Mouse (Mus musculus) left cerebral cortex, adult 8-10 months (tissue): Measurements from ENCODE around the gene Meiob. TPM values are rescaled to one million over a fixed set of nuclear protein-coding genes. Genes with fewer than 3 reads are reported as not detected.

ENCODE experiments used
- DNase-seq, 2 experiments: peaks; one replicate each; pipeline ENCODE4 v3.0.0; 2022; ENCODE audit warnings: low spot score in 2 of 2
- total RNA-seq, 4 experiments: library from RNA; stranded (reverse); gene quantifications; 2 replicates each; pipeline ENCODE4 v1.2.4; 2022

Meiob gene
- total RNA-seq, 4 experiments from 2014 or later, result not detected

DNA sequence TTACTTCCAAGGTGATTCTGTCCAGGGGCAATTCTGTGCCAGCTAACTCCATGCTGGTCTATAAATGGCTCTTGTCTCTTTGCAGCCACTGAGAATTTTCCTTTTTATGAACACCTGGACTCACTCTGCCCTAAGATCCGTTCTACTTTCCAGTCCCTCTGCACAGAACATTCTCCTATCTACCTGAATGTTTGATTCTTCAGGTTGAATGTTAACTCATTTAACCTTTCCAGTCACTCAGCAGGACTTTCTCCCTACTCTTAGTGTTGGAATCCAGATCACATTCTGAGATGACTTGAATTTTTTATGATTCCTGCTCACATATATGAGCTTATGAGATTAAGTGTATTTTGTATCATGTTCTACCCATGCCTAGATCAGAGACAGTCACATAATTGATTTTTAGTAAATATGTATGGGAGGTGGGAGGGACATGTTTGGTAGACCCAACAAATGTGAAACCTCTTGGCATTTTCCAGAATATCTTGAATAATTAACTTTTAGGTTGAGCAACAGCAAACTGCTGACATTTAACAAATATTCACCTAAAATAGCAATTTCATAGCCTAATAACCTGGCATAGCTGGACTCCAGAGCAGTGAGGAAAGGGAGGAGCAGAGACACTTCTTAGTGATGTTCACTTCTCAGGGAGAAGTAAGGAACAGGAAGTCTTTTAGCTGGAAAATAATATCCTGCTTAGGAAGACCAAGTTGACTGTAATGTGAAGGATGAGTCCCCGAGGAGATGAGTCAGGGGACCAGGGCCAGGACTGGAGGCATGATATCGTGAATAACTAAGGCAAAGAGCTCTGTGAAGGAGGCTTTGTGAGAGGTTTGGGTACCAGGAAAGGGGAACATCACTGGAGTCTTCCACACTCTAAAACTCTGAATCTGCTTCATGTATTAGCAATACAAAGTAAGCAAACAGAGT is 17.5 kb downstream of the Meiob start:
- no peak for DNase-seq

DNA sequence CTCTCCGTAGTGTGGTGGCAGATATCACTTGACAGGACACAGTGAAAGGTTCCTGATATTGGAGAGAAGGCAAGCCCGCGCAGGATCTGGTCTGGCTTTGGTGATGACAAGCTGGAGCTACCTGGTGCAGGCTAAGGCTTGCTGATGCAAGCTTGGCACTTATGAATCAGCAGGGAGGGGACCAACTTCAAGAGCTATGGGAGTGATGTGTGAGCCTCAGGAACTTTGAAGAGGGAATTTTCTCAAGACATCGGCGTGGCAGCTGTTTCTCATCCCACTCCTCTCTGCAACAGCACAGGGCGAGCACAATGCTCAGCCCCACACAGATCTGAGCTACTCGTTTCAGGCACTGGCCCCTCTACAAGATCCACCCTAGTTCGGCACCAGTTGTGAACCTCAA is 35.8 kb downstream of the Meiob start, which contains the start of gene Hagh:
TSS of gene Hagh (plus strand) at position 302 of the 400 bp plus-strand sequence.
- DNase-seq, result no peak

DNA sequence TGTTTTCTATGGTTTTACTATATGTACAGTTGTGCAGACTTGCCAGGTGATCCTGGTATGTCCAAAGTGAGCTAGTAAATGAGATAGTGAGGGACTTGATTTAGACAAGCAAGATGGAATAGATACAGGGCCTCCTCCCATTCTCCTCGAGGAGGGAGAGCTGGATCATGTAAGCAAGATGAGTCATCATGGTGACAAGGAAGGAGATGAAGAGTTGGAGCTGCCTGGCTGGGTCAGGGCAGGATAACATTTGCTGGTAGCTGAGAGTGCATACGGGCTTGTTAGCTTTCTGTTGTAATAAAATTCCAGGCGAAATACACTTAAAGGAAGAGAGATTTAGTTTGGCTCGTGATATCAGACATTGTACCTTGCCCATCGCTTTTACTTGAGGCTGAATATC is 36.3 kb downstream of the Meiob start:
- no peak for DNase-seq

DNA sequence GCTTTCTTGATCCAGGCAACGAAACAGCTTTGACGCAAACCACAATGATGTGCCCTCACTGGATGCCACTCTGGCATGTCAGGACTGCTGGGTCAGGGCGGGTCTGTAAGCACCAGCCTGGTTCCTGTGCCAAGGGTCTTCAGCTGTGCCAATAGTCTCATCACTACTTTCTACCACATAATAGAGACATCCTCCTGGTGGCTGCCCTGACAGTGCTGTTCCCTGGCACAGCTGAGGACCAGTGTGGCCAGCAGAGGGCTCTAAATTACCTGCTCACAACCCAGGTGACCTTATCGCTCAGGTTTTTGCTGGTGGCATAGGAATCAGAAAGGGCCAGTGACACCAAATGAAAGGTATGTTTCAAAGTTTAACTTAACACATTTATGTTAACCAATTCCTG is 37.0 kb downstream of the Meiob start:
- no peak for DNase-seq

DNA sequence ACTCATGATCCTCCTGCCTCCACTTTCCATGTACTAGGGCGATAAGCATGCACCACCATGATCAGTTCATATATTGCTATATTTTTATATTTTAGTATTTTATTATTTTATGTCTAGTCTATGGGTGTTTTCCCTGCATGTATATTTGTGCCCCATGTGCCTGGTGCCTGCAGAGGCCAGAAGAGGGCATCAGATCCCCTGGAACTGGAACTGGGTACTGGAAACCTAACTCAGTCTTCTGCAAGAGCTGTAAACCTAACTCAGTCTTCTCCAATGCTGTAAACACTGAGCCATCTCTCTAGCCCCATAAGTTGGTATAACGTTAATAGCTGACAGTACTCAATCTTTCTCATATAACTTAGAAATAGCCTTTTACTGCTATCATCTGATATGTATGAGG is 38.5 kb downstream of the Meiob start:
- no peak for DNase-seq

DNA sequence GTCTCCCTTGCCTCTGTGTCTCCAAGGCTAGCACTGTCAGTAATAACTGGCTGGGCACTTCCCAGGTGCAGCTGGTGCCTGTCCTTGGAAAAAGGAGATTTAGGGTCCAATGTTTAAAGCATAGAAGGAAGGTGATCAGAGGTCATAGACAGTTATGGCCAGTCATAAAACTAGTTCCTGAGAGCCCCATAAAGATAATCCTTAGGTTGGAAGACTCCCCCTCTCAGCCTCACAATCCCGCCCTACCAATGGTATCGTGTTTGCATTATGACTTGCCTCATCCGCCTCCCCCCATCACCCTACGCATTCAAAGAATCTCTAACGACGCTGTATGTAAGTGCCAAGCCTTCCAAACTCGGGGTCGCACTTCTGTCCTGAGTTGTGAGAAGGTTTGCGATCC is 40.4 kb downstream of the Meiob start:
- DNase-seq, result no peak

DNA sequence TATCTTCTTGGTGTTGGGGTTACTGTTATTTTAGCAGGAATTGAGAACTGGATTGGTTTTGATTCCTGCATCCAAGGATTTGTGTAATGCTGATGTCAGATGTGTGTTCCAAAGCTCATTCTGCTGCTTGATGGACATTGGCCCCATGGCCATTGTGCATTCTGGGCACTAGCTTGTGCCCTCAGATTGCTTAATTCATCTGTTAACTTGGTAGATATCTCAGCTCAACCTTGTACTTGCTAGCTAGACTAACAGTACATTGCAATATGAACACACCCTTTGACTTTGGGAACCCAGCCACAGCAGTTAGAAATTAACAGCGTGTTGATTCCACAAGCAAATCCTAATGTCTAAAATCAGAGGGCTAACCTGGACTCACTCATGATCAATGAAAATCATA is 43.3 kb downstream of the Meiob start:
- DNase-seq, result no peak

DNA sequence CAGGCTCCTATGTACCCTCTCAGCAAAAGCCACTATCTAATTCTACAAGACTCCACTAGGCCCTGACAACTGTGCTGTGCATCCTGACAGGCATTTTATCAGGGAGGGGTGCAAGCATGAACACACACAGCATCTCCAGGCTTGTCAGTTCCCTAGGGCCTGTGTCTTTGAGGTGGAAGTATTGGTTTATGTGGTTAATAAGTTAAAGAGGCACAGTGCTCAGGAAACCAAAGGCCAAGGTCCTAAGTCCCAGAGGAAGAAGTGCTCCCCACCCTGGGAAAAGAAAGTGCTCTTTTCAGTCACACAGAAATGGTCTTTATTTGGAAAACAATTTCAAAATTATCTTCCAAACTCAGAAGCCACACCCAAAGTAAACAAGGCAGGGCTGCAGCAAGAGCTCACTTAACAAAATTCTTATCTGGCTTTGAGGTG is 44.5 kb downstream of the Meiob start:
- no peak for DNase-seq

DNA sequence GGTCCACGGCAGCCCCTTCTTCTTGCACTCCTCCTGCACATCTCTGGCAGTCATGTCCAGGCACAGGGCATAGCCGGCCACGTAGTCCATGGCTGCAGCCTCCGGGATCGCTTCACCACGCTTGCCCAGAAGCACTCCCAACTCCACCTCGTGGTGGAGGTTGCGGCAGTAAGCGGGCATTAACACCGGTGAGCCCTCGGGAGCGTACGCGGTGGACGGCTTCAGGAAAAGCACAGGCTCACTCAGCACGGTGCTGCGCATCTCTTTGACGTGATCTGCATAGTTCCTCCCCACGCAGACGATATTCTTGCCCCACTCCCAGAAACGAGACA is 45.6 kb downstream of the Meiob start:
- DNase-seq, result no peak

DNA sequence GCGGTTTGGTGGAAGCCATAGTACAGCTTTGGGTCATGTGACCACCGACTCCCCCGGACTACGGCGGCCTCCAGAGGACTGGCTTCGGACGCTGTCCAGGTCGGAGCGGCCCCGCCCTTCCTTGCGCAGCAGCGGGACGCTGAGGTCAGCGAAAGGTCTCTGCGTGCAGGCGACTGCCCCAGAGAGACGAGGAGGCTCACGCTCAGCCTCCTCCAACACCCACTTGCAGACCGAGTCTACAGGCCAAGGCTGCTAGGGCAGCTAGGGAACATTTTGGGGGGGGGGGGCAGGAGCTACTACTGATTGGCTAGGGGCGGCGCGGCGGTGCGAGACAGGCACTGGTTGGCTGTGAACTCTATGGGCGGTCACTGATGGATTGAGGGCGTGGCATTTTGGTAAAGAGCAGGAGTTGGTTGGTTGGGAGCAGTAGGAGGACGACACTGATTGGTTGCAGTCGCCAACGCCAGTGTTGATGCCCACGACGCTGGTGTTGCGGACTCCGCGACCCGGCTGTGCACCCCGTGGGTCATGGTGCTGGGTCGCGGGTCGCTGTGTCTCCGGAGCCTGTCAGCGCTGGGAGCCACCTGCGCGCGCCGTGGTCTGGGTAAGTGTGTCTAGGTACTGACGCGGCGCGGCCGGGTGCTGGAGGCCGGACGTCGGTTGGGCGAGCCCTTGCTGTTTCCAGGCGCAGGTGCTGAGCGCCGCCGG is 46.1 kb downstream of the Meiob start, which contains the start of gene Fahd1:
TSS of gene Fahd1 (minus strand) at position 300 of the 708 bp plus-strand sequence.
- peak; percentile 94 to 97 for DNase-seq

DNA sequence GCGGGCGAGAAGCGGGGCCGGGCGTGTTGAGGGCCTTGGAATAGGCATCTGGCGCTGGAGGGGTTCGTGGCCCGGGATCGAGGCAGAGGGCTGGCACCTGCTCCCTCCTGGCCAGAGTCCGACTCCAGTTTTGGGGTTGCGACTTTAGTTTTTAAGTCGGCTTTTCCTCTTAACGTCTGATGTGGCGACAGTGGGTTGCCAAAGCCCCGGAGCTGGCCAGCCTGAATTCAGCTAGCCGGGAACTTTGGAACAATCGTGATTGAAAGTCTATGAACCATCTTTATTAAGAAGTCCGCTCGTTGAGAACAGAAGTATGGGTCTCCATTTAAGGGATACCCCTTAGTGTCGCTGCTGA is 46.7 kb downstream of the Meiob start:
- DNase-seq, result no peak

DNA sequence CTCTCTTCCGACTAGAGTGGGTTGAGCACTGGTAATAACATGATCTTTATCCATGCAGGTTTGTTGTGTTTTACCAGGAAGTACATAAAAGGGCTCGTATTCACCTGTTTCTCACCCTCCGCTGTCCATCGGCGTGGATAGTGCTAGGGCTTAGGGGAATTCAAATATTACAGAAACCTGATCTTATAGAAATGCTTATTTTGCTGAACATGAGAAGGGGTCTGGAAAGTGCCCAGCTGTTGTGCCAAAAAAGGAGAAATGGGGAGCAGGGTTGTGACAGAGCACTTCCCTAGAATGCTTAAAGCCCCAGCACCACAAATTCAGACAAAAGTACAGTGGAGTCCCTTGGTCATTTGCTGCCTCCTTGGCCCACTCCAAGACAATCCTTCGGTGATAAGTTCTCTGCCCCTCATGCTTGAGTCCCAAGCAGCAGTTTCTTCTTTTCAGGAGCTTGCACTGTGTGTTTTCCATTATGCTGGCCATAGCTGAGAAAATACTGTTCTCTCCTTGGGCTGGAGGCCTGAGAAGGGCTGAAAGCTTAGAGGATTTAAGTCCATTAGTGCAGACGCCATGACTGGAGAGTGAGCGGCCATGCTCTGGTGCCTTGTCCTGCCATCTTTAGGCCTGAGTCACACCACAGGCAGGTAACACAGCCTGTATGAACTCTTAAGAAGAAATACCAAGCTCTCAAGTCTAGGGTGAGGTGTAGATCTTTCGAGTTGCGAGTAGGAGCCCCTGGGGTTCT is 47.5 kb downstream of the Meiob start:
- no peak for DNase-seq

DNA sequence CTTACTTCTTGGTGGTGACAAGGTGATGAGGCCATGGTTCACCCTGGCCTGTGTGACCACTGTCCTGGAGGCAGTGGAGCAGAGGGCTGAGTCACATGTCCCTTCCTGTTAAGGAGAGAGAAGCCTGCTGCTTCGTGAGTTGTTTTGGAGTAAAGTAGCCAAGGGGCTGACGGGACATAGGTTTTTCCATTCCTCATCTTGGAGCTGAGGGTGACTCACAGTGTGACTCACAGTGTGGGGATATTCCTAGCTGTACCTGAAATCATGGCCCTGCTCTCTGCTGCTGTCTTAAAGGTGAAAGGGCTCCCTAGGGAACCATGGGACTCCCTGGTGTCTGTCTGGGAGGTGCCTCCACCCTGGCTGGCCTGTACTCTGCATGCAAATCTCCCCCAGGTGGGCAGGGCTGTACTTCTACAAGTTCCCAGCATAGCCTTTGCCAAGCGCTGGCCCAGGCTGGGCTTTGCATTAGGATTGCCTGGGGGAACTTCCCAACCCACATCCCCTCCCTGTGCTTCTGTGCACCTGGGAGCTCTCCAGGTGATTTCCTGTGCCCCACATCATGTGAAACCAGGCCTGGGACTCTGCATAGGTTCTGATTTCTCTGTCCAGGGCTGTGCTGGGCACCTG is 51.9 kb downstream of the Meiob start:
- no peak for DNase-seq

DNA sequence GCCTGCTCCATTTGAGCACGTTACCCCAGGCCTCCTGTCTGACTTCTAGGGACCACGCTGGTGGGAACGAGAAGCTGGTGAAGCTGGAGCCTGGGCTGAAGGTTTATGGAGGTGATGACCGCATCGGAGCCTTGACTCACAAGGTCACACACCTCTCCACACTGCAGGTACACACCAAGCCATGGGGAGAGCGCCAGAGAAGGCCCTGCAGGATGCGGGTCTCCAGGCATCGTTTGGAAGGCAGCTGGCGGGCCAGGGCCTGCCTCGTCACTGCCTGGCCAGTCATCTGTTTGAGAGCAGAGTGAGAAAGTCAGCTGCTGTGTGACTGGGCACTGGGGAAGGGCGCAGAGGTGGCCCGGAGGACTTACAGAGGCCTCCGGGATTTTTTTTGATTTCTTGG is 52.5 kb downstream of the Meiob start:
- no peak for DNase-seq

DNA sequence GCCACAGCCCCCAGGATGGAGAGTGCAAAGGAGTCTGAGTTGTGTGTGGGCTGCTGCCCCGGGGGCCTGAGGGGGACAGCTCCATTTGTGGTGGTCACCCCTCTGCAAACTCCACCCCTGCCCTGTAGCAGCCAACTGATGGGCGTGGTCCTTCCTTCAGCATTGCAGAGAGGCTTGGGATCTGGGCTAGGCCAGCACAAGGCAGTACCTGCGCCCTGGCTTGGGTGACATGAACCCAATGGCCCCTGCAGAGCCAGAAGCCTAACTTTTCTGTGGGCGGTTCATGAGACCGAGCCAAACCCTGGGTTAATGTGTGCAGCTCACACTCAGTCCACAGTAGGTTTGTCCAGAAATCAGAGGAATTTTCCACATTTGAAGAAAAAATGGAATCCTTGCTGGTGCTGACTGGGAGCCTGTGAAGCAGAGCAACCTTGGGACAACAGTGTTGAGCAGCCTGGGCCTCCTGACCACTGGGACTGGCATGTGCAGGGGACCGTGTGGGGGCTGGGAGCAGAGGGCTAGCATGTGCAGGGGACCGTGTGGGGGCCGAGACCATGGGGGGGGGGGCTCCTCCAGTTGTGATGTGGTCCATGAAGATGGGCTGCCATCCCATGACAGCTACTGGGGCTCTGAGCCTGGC is 53.9 kb downstream of the Meiob start:
- no peak for DNase-seq

DNA sequence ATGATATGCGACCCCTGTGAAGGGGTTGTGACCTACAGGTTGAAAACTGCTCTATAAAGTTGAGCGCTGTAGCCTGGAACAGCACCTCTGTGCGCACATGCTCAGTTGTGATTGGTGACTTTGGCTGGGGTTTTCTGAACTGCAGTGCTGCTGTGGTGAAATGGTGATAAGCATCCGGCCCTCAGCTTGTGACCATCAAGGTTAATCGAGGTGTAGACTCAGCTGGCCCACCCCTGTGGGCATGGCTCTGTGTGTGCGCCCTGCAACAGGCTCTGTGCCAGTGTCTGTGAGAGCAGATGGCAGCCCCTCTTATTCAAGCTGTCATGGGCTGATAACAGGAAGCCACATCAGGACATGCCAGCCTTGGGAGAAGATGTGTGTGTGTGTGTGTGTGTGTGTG is 54.9 kb downstream of the Meiob start:
- DNase-seq, result no peak

DNA sequence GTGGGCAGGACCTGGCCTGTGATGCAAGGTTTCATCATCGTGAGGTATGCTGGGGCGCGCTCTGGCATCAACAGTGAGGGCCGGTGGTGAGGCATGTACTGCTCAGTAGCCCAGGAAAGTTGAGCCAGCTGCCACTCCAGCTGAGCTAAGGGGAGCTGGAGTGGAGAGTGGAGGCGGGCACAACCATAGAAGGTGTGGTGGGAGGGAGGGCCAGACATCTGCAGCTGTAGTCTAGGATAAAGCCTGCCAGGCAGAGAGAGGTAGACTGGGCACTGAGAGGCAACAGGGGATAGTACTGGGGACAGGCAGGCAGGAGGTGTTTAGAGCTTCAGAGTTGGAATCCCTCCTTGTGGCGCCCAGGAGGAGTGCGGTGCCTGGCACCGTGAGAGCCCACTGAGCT is 56.0 kb downstream of the Meiob start:
- no peak for DNase-seq

DNA sequence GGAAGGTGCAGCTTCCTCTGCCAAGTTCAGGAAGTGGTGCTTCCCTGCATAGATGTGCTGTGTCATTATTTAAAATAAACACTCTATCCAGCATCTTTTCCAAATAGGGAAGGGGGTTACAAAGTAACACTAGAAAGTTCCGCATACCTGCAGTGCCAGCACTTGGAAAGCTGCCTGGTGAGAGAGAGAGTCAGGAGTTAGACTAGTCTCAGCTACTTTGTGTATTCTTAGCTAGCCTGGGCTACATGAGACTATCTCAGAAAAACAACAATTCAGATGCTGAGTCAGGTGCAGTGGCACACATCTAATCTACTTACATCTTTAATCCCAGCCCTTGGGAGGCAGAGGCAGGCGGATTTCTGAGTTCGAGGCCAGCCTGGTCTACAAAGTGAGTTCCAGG is 57.7 kb downstream of the Meiob start:
- no peak for DNase-seq

DNA sequence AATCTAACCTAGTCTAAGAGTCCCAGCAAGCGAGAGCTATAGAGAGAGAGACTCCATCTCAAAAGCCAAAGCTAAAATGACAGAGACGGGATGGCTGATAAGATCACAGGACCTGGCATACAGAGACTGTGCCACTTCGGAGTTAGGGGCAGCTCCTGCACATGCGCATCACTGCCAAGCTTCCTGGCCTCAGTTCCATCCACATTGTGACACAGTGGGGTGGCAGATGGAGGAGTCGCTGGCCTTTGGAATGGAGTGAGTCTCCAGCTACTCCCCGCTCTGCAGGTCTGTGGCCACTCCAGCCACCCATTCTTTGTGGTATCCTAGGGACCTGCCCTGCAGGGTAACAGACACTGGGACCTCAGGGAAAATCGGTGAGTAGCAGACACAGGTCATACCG is 61.7 kb downstream of the Meiob start, which contains the start of gene Igfals:
TSS of gene Igfals (plus strand) at position 222 of the 400 bp plus-strand sequence.
- DNase-seq, result no peak

DNA sequence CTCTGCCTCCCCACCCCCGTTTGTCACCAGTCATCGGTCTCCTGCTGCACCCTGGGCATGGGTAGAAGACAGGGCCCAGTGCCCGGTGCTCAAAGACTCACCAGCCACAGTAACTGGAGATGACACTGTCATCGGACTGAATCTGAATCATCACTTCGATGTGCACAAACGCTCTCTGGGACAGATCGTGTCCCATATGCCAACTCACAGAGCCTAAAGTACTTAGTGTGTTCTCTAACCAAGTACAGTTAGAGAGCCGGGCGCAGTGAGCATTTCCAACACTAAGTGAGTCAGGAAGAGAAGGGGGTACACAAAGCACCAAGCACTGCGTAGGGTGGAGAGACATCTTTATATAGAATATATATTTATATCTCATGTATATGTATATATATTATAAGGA is 63.8 kb downstream of the Meiob start:
- DNase-seq, result no peak
